Mouse (Mus musculus) sigmoid colon, adult 10 weeks (tissue): Measurements from ENCODE around the gene Cnnm3. TPM values are rescaled to one million over a fixed set of nuclear protein-coding genes. Genes with fewer than 3 reads are reported as not detected.

Experiments
- polyA plus RNA-seq: library from polyadenylated mRNA; stranded (reverse); fragments of 350-450 nt; fragmentation: Illumina TruSeq; extraction: RNeasy Lipid Tissue Mini Kit (QIAGEN cat#74804); gene quantifications from one replicate; pipeline ENCODE4 v1.2.3, GENCODE M21; 2014; ENCODE audit warnings: low read depth, low replicate concordance

Cnnm3 gene
- polyA plus RNA-seq = 9.8 TPM

DNA sequence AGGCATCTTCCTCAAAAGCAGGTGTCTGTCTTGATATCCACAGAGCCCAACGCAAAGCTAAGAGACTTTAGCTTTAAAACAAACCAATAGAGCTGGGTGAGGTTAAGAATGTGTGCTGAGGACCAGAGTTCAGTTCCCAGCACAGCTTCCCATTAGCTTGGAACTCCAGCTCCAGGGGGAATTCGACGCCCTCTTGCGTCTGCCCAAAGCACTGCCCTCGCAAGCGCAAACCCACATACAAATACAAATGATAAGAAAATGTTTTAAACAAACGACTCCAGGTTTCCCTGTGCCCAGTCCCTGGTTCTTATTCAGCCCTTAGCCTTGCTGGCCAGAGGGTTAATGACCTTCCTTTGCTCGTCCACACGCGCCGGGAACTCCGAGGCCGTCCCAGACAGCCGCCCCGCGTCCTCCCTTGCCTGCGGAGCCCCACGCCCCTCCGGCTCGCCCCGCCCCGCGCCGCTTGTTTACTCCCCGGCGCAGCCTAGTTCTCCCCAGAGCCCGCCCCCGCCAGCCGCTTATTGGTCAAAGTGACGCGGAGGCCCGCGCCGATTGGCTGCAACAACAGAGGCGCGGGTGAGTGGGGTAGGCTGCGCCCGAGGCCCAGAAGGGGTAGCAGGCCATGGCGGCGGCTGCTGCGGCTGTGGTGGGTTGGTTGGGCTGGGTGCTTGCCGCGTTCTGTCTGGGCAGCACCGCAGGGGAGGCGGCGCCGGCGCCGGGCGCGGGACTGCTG is at the start of gene Cnnm3:
Cnnm3 (plus strand) TSS at position 579 of the 733 bp plus-strand sequence.

DNA sequence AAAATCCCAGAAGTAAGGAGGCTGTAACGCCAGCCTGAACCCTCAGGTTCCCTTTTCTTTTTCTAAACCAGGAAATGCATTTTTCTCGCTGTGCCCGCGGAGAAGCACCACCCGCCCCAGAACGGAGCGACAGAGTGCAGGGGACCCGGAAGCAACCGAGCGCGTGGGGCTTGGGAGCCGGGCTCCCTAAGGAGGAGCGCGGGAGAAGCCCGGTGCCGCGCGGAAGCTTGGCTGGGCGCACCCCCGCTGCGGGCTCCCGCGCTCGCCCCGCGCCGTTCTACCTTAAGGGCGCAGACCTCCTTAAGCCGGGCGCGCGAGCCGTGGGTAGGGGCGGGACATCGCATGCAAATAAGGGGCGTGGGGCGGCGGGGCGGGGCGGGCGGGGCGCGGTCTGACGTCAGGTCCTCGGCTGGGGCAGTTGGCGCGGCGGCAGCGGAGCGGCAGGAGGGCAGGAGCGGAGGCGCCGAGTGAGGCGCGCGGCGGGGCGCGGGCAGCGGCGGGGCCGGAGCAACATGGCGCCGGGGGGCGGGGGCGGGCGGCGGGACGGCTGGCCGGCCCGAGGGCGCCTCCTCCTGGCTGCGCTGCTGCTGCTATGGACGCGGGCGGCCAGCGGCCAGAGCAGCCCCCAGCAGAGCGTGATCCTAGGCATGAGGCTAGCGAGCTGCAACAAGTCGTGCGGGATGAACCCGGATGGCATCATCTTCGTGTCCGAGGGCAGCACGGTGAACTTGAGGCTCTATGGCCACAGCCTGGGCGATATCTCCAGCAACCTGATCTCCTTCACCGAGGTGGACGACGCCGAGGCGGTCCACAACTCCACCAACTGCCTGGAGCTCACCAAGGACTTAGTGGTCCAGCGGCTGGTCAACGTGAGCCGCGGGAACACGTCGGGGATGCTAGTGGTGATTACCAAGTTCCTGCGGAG is 40.2 kb upstream of the Cnnm3 start, which contains the start of gene Cnnm4:
Cnnm4 (plus strand) TSS at position 440 of the 925 bp plus-strand sequence.

GRCm38 (mm10) chr1:36536783-36537182 is 25.1 kb downstream of the Cnnm3 start, which contains the start of gene Ankrd23:
TSS of gene Ankrd23 (minus strand) at chr1:36536883.

GRCm38 (mm10) chr1:36539186-36539585 is 27.5 kb downstream of the Cnnm3 start, which contains the start of gene Gm42417:
TSS of gene Gm42417 (minus strand) at chr1:36539429.

DNA sequence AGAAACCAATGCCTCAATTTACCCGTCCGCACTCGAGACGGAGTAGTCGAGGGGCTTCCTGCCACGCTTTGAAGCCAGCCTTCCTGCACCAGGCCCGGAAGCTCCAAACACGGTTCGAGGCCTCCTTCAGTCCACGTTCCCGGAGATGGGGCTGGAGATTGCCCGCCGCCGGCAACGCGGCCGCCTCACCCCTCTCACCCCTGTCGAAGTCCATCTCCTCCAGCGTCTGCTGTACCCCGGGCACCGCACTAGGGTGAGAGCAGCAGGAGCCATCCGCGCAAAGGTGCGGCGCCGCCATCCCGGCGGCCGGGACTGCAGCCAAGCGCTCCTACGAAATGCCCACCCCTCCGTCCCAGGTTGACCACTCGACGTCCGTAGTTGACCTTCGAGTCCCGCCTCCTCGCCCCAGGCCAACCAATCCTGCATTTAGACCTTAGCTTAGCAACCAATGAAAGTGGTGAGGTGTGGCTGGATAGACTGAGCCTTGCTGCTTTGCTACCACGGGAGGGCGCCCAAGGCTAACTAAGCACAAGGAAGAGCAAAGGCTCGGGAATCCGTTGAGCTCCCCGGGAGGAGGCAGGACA is 35.3 kb downstream of the Cnnm3 start, which contains the start of gene Ankrd39:
Ankrd39 (minus strand) TSS at position 558 of the 584 bp plus-strand sequence.

DNA sequence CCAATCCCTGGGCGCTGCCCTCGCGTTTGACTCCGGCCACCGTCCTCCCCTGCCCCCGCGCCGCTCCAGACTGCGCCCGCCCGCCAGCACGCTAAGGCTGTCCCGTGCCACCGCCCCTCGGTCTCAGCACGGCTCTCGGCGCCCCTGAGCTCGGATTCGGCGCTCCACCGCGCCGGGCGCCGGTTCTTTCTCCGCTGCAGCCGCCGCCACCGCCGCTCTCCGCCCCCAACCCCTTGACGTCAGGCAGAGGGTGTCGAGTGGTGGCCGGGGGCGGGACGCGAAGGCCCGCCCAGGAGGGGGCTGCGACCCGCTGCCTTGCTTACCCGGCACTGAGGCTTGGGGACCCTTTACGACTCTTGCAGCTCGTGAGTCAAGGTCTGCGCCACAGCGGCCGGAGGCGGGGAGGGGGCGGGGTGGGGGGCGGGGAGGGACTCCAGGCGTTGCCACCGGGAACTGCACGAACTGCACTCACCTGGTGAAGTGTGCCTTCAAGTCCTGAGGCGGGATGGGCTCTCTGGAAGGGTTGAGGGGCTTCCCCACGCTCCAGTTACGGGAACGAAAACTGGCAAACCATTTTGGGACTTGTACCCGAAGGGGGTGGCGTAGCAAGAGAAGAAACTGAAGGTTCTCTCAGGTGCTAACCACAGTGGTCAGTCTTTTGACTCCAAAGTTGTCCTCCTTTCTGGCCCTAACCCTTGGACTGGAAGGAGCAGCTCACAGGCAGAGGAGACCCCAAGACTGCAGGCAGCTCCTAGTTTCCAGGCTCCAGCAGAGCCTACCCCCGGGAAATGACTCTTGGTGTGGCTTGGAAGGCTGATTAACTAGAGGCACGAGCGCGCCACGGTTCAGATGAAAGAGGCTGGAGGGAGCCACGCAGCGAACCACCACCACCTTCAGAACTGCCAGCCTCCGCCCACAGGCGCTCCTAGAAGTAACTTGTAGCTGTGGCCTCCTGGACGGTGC is 46.6 kb downstream of the Cnnm3 start, which contains the start of gene Sema4c:
Sema4c (minus strand) TSS at position 319 of the 963 bp plus-strand sequence.

Other genes starting within 250 kb of the Cnnm3 start
- 107 TPM for gene Neurl3, start 237.2 kb upstream of the Cnnm3 start, polyA plus RNA-seq
- 0.50 TPM for gene Arid5a, start 204.1 kb upstream of the Cnnm3 start, polyA plus RNA-seq
- gene Kansl3, start 142.7 kb upstream of the Cnnm3 start, polyA plus RNA-seq = 25.1 TPM
- not detected for gene Fer1l5, start 139.6 kb upstream of the Cnnm3 start, polyA plus RNA-seq
- 7.7 TPM for gene Lman2l, start 66.6 kb upstream of the Cnnm3 start, polyA plus RNA-seq
- 75.3 TPM for gene Cnnm4, start 40.2 kb upstream of the Cnnm3 start, polyA plus RNA-seq
- 5.0 TPM for gene Ankrd23, start 25.0 kb downstream of the Cnnm3 start, polyA plus RNA-seq
- gene Gm42417, start 27.6 kb downstream of the Cnnm3 start, polyA plus RNA-seq = not detected
- gene Ankrd39, start 35.6 kb downstream of the Cnnm3 start, polyA plus RNA-seq = 3.0 TPM
- gene Sema4c, start 46.5 kb downstream of the Cnnm3 start, polyA plus RNA-seq = 0.95 TPM
- gene Fam178b, start 171.3 kb downstream of the Cnnm3 start, polyA plus RNA-seq = not detected
- 114 TPM for gene Cox5b, start 179.6 kb downstream of the Cnnm3 start, polyA plus RNA-seq
- not detected for gene 4933424G06Rik, start 198.3 kb downstream of the Cnnm3 start, polyA plus RNA-seq
- gene Actr1b, start 202.6 kb downstream of the Cnnm3 start, polyA plus RNA-seq = 19.0 TPM
- gene Zap70, start 249.9 kb downstream of the Cnnm3 start, polyA plus RNA-seq = not detected